Mouse (Mus musculus) hematopoietic stem cell, adult 5-6 weeks (primary cell): ENCODE results near the gene Tef. TPM values are rescaled to one million over a fixed set of nuclear protein-coding genes. Genes with fewer than 3 reads are reported as not detected.
A peak's percentile ranks its signal among the peaks of the same experiment; 100 is the strongest.

Experiments used
- ATAC-seq, 2 experiments: fragments of 125-278 bp in 1 of 2; replicated peaks in 1 of 2; 2 replicates each; pipeline ENCODE4 v1.8.0; 2016 to 2017; ENCODE audit warnings: inconsistent platforms in 2 of 2, mild to moderate bottlenecking in 2 of 2, moderate number of reproducible peaks in 2 of 2, low read depth in 1 of 2, moderate TSS enrichment in 1 of 2; ENCODE audit not compliant: low FRiP score in 2 of 2, poor library complexity in 2 of 2, severe bottlenecking in 2 of 2, insufficient read depth in 1 of 2, low TSS enrichment in 1 of 2
- total RNA-seq: library from RNA; stranded (forward); fragments of 172-1452, 232-1000 nt; gene quantifications from 2 replicates; pipeline ENCODE4 v1.2.3, GENCODE M21; 2017

Tef gene
- total RNA-seq, 1 experiment from 2014 or later = 18.6 TPM

DNA sequence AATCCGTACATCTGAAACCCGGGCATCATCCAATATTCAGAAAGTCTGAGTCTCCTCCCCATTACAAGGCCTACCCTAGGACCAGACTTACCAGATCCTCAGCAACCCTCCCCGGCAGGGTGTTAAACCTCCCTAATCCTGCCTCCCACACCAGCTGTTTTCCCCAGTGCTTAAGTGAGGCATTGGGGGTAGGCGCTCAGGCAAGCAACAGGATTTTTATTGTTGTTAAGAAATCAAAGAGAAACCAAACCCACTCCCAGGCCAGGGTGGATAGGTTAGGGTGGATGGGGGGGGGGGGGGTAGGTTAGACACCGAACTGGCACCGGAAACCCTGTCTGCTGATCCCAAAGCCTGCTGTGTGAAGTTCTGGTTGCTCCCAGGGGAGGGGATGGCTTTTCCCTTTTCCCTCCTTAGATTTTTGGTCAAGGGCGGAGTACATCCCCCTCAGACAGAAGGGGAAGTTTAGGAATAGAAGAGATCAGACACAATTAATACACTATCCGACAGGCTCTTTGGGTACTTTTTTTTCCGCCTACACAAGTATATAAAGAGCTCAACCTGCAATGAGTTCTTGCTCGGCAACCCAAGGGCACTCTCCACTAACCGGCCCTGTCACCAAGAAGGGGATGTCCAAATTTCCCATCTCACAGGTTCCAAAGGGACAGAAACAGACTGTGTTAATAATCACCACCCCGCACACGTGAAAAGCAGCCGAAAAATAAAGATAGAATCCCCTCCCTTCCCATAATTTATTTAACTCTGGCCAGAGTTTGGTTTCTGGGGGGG, 54.9 kb downstream of the Tef start:
- ATAC-seq = no peak

DNA sequence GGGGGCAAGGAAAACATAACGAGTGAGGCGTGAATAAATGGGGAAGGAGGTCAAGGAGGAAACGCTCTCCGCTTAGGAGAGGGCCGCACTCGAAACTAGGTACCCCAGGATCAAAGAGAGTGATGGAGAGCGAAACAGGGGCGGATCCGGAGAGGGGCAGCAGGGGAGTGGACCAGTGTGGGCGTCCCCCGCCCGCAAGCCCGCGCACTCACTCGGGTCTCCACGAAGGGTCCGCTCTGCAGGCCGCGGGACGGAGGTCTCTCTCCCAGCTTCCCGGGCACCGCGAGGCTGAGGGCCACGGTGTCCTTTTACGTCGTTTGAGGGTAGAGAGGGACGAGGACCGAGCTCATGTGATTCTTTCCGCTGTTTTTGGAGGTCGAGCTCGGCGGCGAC, 55.5 kb downstream of the Tef start:
- no peak; a peak in 1 of 4 replicates for ATAC-seq

DNA sequence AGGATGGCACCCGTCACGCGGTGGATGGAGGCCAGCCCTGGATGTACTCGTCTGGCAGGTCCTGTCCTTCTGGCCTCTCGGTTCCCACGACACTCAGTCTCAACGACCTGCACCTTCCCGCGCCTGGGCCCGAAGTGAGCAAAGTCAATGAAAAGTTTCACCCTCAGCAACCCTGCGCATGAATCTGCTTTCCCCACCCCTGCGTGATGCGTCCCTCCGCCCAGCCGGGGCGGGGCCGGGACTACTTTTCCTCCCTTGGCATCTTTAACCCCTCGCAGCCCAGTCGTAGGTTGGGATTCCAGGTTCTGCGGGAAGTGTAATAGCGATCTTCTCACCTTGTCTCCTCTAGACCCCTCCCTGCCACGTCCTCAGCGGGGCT, 55.9 kb downstream of the Tef start:
- ATAC-seq = peak; percentile 40 to 51

DNA sequence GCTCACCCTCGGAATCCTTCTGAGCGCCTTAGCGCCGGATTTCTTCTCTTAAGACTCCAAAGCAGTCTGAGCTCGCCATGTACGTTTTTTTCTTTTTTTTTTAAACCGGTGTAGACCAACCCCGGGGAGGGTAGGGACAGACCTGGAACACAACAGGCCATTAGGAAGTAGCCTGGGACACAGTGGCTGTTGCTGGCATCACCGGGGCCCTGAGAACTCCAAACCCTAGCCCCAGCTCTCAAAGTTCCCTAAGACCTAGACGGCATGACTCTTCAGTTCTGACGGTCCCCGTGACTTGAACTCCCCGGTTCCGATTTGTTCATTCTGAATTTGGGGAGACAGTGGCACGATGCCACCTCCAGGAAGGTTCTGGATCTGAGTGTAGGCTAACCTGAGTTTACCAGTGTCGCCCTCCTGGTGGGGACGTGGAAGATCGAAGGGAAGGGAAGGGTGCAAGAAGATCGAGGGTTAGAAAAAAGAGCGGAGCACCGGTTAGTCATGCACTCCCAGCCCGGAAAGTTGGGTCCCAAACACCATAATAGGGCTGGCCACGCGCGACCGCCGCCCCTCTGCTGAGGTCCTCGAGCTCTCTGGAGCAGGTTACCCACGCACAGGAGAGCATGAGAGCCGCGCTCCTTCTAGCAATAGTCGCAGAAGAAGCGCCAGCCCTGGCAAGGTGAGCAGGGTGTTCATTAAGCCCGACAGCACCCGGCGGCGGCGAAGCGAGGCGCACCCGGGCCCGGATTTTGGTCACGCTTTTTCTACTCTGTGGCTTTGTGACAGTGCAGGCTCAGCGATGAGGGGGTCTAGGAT, 56.5 kb downstream of the Tef start, which contains the start of gene Tob2:
Gene Tob2, minus strand, starts transcription at position 280 of the 813 bp plus-strand sequence.
- ATAC-seq = peak; percentile 3 to 6; a peak in 2 of 4 replicates

DNA sequence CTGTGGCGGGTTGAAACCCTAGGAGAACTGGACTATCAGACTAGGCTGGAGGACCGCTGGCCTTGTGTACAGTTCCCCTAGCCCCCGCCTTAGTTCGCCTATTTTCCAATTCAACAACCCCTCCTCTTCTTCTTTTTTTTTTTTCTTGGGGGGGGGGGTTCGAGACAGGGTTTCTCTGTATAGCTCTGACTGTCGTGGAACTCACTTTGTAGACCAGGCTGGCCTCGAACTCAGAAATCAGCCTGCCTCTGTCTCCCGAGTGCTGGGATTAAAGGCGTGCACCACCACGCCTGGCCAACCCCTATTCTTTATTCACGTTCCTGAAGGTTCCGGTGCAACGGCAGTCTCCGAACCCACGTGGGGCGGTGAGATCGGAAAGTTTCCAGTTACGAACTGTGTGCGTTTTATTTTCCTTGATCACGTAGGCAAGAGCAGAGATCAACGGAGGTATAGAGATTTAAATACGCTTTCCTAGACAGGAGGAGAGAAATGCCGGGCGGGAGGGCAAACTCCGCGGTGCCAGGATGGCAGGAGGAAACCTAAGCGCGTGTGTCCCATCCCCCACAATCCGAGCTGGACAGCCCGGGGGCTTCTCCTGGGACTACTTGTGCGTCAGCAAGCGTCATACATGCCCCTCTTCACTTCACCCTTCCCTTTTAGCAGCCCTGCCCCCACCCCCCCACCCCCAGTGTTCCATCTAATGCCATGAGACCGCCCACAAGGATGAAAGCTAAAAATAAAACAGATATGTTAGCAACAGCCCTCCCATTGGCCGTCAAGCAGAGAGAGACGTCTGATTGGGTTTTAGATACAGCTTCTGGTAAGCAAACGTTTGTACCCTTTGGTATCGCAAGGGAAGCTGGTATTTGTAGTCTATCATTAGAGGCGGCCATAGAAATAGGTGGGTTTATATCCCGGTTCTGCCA, 57.4 kb downstream of the Tef start:
- ATAC-seq = peak; percentile 62 to 64

DNA sequence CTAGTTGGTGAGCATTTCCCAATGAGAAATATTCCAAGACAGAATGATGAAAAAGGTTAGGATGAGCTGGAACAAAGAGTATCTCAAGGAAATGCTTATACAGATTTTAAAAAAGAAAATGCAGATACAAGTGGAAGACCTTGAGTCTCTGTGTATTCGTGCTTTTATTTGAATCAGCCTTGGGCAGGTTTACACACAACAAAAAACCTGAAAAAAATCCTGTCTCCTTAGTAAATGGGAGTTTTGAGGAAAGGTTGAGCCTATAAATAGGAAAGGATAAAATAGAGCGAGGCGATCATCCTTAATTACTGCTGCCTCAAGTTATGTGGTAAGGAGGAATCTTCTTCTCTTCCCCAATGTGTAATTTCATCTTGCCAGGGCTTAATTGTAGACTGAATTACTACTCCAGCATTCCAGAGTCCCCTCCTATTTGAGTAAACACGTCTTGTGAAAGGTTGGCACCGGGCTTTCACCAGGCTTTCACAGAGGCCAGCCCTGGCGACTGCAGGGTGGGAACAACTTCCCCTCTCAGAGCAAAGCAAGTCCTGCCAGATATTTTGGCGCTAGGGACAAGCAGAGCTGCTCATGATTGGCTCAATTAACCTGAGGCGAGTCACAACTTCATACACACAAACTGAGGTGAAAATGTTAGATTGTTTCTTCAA, 58.4 kb downstream of the Tef start:
- no peak for ATAC-seq

DNA sequence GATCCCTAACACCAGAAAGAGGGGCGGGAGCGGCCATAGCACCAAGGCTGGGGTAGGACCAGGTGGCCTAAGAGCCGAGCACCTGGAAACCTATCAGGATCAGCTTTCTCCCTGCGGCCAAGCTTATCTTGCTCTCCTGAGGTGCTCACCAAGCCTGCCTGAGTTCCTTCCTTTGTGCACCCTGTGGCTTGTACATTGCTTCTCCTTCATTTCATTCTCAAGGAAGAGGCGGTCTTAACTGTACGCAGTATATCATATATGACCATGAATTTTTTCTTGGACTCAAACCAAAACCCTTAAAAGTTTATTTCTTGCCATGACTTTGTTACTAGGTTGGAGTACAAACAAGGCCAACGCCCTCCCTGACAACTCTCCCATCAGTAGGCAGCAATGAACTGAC, 62.0 kb downstream of the Tef start:
- ATAC-seq = no peak

DNA sequence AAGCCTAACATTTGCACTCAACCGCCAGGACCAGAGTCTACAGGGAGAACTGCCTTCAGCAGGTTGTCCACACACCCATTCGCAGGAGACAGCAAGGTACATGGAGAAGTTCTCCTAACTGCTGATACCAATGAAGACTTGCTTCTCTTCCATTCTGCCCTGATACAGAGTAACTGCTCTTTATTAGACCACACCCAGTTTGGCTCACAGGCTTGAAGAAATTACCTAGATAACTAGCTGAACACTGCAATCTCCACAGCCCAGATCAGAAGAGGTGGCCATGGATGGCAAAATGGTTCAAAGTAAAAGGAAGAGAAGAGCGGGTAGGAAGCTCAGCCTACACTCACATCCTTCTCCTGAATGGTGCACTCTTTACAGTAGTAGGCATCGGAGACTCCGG, 67.8 kb downstream of the Tef start:
- no peak for ATAC-seq

DNA sequence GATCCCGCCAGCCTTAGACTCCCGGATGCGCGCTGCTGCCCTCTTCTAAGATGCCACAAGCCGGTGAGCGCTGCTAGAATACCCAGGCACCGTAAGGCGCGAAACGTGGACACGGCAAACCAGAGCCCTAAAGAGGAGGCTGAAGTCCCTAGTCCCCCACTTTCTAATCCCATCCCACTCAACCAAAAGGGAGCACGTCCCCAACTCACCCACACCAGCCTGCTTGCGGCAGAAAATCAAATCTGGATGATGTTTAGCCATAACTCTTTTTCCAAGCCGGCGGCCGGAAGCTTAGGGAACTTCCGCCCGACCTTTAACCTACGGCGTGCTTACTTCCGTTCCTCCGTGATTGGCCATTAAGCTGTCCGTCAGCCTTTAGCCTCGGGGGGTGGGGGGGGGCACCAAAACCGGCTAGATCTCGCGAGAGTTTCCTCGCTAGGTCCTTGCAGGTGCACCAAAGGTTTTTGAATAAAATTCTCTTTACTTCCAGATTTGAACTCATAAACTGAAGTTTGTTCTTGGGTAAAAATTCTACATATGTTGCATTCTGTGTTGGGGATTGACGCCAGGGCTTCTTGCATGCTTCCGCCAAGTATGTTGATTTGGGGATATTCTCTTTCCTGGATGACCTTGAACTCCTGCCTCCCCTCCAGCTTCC, 69.5 kb downstream of the Tef start, which contains the start of gene Phf5a:
Gene Phf5a, minus strand, starts transcription at position 308 of the 658 bp plus-strand sequence.
- ATAC-seq = peak; percentile 88

DNA sequence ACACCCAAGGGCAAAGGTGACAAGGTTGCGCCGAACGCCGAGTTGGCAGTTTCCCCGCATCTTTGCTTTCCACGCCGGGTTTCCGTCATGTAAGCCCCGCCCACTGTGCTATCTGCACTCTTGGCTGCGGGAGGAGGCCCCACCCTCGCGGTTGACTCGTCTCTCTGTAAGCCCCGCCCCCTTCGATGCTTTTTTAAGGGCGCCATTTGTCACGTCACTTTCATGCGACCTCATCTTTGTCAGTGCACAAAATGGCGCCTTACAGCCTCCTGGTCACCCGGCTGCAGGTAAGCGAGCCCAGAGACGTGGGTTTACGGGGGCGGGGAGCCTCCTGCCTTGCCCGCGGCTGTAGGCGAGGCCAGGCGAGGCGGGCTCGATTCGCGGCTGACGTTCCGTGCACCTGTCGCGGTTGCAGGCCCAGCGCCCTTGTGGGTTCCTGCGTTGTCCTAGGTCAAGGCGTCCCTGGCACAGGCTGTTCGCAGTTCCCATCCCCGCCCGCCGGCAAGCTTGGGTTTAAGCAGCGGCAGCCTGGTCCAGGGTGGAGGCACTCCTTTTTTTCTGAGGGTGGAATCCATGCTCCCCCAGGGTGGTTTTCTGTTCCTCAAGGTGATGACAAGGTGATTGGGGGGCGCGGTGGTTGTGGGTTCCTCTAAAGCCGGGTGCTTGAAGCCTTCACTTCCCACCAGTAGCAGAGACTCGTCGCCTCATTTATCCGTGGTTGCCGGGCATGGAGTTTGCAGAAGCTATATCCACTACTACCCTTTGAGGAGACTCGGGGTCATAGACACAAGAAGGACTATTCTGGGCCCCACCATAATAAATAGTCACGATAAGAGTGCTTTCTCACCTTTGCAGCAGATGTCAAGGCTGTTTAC, 70.3 kb downstream of the Tef start, which contains the start of gene Aco2:
Gene Aco2, plus strand, starts transcription at position 48 of the 875 bp plus-strand sequence.
- peak; percentile 89 to 95 for ATAC-seq

Other genes with a start within 250 kb of the Tef start
- gene Ep300, start 217.1 kb upstream of the Tef start, total RNA-seq = 32.7 and 48.0 TPM in 2 replicates
- gene L3mbtl2, start 138.5 kb upstream of the Tef start, total RNA-seq = 21.2 and 22.8 TPM in 2 replicates
- 0.19 and 0.69 TPM in 2 replicates for gene Chadl, start 105.1 kb upstream of the Tef start, total RNA-seq
- 40.3 and 42.2 TPM in 2 replicates for gene Zc3h7b, start 57.4 kb upstream of the Tef start, total RNA-seq
- 80.7 and 125 TPM in 2 replicates for gene Rangap1, start 56.9 kb upstream of the Tef start, total RNA-seq
- 36.6 and 38.4 TPM in 2 replicates for gene Tob2, start 56.4 kb downstream of the Tef start, total RNA-seq
- 35.5 and 56.0 TPM in 2 replicates for gene Phf5a, start 69.5 kb downstream of the Tef start, total RNA-seq
- gene Aco2, start 69.9 kb downstream of the Tef start, total RNA-seq = 98.4 and 130 TPM in 2 replicates
- 26.7 and 32.6 TPM in 2 replicates for gene Polr3h, start 123.8 kb downstream of the Tef start, total RNA-seq
- gene Csdc2, start 134.3 kb downstream of the Tef start, total RNA-seq = not detected in 2 replicates
- gene Pmm1, start 158.5 kb downstream of the Tef start, total RNA-seq = 12.5 and 13.4 TPM in 2 replicates
- gene 1700029P11Rik, start 178.1 kb downstream of the Tef start, total RNA-seq = not detected in 2 replicates
- 364 and 390 TPM in 2 replicates for gene Xrcc6, start 185.4 kb downstream of the Tef start, total RNA-seq
- gene Desi1, start 231.4 kb downstream of the Tef start, total RNA-seq = 8.3 and 10.0 TPM in 2 replicates
- gene Snu13, start 245.2 kb downstream of the Tef start, total RNA-seq = 167 and 205 TPM in 2 replicates